Mouse (Mus musculus): Measurements from ENCODE around the gene Rin2. TPM values are rescaled to one million over a fixed set of nuclear protein-coding genes. Genes with fewer than 3 reads are reported as not detected.

Gene Rin2
- 10 to 100 TPM; 18.4 to 23.2 TPM for total RNA-seq (2021)
- long read RNA-seq, full-length matches to known transcripts: 1 of 19 reads
- long read RNA-seq, partial matches to known transcripts: 11 of 19 reads
- long read RNA-seq, other reads (novel, unspliced or antisense): 7 of 19 reads

GRCm38 (mm10) chr2:145675142-145675755 is at the start of gene Rin2:
TSS of gene Rin2 (plus strand) at chr2:145675215.
- peak; percentile 21 to 48 for DNase-seq (ENCODE audit: low spot score in 2 of 2)

- no peak for DNase-seq (ENCODE audit: low spot score in 2 of 2)
Observed at GRCm38 (mm10) chr2:145631123-145631798, 43.8 kb upstream of the Rin2 start.

GRCm38 (mm10) chr2:145631799-145632174 is 43.2 kb upstream of the Rin2 start:
- no peak for DNase-seq (ENCODE audit: low spot score in 2 of 2)

- DNase-seq (ENCODE audit: low spot score in 2 of 2): no peak
Observed at GRCm38 (mm10) chr2:145633811-145634210, 41.2 kb upstream of the Rin2 start.

- DNase-seq (ENCODE audit: low spot score in 2 of 2): no peak
Observed at GRCm38 (mm10) chr2:145640255-145640984, 34.6 kb upstream of the Rin2 start.

- DNase-seq (ENCODE audit: low spot score in 2 of 2): no peak
Observed at GRCm38 (mm10) chr2:145655373-145655960, 19.5 kb upstream of the Rin2 start.

- DNase-seq (ENCODE audit: low spot score in 2 of 2): no peak
Observed at GRCm38 (mm10) chr2:145656121-145656520, 18.9 kb upstream of the Rin2 start.

- no peak for DNase-seq (ENCODE audit: low spot score in 2 of 2)
Observed at GRCm38 (mm10) chr2:145656716-145657115, 18.3 kb upstream of the Rin2 start.

GRCm38 (mm10) chr2:145661242-145661641 is 13.8 kb upstream of the Rin2 start:
- DNase-seq (ENCODE audit: low spot score in 2 of 2): no peak

- DNase-seq (ENCODE audit: low spot score in 2 of 2): no peak
Observed at GRCm38 (mm10) chr2:145663899-145664298, 11.1 kb upstream of the Rin2 start.

GRCm38 (mm10) chr2:145664311-145664710 is 10.7 kb upstream of the Rin2 start:
- no peak for DNase-seq (ENCODE audit: low spot score in 2 of 2)

GRCm38 (mm10) chr2:145668135-145668534 is 6.9 kb upstream of the Rin2 start:
- no peak for DNase-seq (ENCODE audit: low spot score in 2 of 2)

GRCm38 (mm10) chr2:145670131-145670530 is 4.9 kb upstream of the Rin2 start:
- no peak for DNase-seq (ENCODE audit: low spot score in 2 of 2)

GRCm38 (mm10) chr2:145674496-145675141 is 396 bp upstream of the Rin2 start:
- no peak for DNase-seq (ENCODE audit: low spot score in 2 of 2)

- DNase-seq (ENCODE audit: low spot score in 2 of 2): peak; percentile 22 to 40
Observed at GRCm38 (mm10) chr2:145675756-145676543, 935 bp downstream of the Rin2 start.

- DNase-seq (ENCODE audit: low spot score in 2 of 2): no peak
Observed at GRCm38 (mm10) chr2:145676544-145676925, 1.5 kb downstream of the Rin2 start.

GRCm38 (mm10) chr2:145676936-145677335 is 1.9 kb downstream of the Rin2 start:
- DNase-seq (ENCODE audit: low spot score in 2 of 2): no peak

- DNase-seq (ENCODE audit: low spot score in 2 of 2): no peak
Observed at GRCm38 (mm10) chr2:145680141-145680540, 5.1 kb downstream of the Rin2 start.

- DNase-seq (ENCODE audit: low spot score in 2 of 2): no peak
Observed at GRCm38 (mm10) chr2:145680762-145681161, 5.7 kb downstream of the Rin2 start.

GRCm38 (mm10) chr2:145681626-145682025 is 6.6 kb downstream of the Rin2 start:
- DNase-seq (ENCODE audit: low spot score in 2 of 2): no peak
